Mouse (Mus musculus) MEL (cell line): ENCODE measurements at regions not wholly inside any gene's neighbourhood (a gene's known extent, or its start where the extent isn't known, plus 50 kb on each side); places are given as distances from the start of the nearest gene placed in this dataset.

Experiments
- MXI1 ChIP-seq: IDR thresholded peaks from 2 replicates; pipeline ENCODE4 v1.6.1; 2011; ENCODE audit warnings: mild to moderate bottlenecking, low read depth, low read length, improper control_type of control experiment
- TBP ChIP-seq: IDR thresholded peaks from 2 replicates; pipeline ENCODE4 v1.8.0; 2011; ENCODE audit warnings: low read depth, low read length, improper control_type of control experiment
- ZKSCAN1 ChIP-seq: IDR thresholded peaks from 2 replicates; pipeline ENCODE4 v1.6.1; 2012; ENCODE audit warnings: low read depth, mild to moderate bottlenecking, inconsistent platforms, low read length, improper control_type of control experiment, moderate library complexity

DNA sequence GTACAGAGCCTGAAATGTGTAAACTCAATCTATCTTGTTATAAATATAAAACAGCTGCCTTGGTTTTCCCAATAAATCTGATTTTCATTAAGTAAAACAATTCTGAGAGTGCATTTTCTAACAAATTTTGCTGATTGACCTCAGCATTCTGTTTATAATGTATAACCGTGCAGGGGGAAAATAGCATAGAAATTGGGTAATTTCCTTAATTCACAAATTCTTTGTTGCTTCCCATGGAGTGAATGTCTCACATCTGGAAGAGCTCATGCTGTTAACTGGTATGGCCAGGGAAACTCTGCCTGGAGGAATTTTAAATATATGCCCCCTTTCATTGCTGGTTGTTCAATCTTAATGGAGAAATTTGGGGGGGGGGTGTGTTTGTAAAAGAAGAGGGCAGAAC is 317.4 kb upstream of the Thbs1 start:
- no peak for TF ChIP-seq ZKSCAN1
- TF ChIP-seq TBP, result no peak
- TF ChIP-seq MXI1, result no peak
